Mouse (Mus musculus): Measurements from ENCODE around the gene Sik1. TPM values are rescaled to one million over a fixed set of nuclear protein-coding genes. Genes with fewer than 3 reads are reported as not detected.

Gene Sik1
- polyA plus RNA-seq, 1 experiment from 2014 or later = 8.8 TPM

DNA sequence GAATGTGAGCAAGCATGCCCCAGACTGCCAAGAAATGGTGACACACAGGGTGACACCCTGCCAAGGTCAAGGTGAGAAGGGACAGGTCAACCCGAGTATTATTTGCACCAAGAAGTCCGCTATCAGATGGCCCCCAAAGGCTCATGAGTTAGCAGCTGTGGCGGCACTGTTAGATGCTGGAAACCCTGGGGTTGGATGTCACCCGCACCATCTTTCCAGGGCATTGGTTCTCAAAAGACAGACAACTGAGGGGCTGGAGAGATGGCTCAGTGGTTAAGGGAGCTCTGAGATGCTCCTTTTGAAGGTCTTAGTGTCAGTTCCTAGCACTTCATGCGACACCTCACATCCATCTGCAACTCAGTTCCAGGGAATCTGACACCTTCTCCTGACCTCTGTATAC, 6.1 kb upstream of the Sik1 start:
- Histone ChIP-seq H3K4me2 (replicated peaks) (no peak overlapping the region), H3K9ac (no peak overlapping the region), H3K4me3 (replicated peaks) (no peak overlapping the region), H3K27me3 (replicated peaks) (no peaks in the 10 kb centered on the region), H3K4me1 (replicated peaks) (peaks cover 13% of the 10 kb centered on the region), H3K27ac (no peak overlapping the region), H3K9me3 (no peaks in the 10 kb centered on the region), H3K36me3 (no peaks in the 10 kb centered on the region)
- whole genome bisulfite sequencing = 84% methylated on average over 5 of the region's 5 CpGs
- ATAC-seq = no peak

DNA sequence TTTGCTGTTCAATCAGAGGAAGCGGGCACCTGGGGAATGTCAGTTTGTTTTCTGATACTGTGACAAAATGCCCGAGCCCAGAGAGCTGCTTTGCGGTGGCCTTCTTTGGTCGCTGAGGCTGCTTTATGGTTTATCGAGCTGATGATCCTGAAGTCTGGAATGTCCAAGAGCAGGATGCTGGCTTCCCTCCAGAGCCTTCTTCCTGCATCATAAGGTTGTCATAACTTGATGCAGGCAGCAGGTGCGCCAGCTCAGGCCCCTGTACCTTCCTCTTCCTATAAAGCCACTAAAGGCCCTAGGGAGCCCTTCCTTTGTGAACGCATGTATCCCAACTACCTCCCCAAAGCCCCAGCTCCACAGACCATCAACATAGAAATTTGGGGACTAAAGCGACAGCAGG, 5.3 kb upstream of the Sik1 start:
- no peak overlapping the region for H3K4me3 ChIP-seq (replicated peaks)
- no peak overlapping the region for H3K27ac ChIP-seq
- H3K4me1 ChIP-seq (replicated peaks) = peaks cover 20% of the 10 kb centered on the region
- no peaks in the 10 kb centered on the region for H3K27me3 ChIP-seq (replicated peaks)
- H3K4me2 ChIP-seq (replicated peaks) = no peak overlapping the region
- no peak for ATAC-seq
- WGBS = 88% methylated on average over 8 of the region's 8 CpGs
- no peaks in the 10 kb centered on the region for H3K36me3 ChIP-seq
- no peaks in the 10 kb centered on the region for H3K9me3 ChIP-seq
- H3K9ac ChIP-seq = no peak overlapping the region

DNA sequence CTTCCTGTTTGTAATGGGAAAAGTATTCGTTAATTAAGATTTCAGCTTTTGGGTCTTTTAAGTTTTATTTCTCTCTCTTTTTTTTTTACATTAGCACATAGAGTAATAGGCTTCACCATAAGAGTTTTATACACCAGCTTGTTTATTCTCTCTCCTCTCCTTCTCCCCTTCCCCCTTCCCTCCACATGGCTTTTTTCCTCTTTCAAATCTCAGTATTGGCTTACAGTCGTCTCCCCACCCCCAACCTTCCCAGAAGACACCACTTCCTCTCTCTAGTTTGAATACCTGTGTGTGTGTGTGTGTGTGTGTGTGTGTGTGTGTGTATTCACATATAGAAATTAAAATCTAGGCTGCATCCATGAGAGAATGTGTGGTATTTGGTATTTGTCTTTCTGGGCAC, 3.8 kb upstream of the Sik1 start:
- Histone ChIP-seq H3K9me3 (no peaks in the 10 kb centered on the region), H3K36me3 (no peaks in the 10 kb centered on the region), H3K4me1 (replicated peaks) (peaks cover 14% of the 10 kb centered on the region), H3K9ac (no peak overlapping the region), H3K27me3 (replicated peaks) (no peaks in the 10 kb centered on the region), H3K4me2 (replicated peaks) (no peak overlapping the region), H3K27ac (no peak overlapping the region), H3K4me3 (replicated peaks) (no peak overlapping the region)
- 43% methylated on average over 2 of the region's 2 CpGs for WGBS
- no peak for ATAC-seq

DNA sequence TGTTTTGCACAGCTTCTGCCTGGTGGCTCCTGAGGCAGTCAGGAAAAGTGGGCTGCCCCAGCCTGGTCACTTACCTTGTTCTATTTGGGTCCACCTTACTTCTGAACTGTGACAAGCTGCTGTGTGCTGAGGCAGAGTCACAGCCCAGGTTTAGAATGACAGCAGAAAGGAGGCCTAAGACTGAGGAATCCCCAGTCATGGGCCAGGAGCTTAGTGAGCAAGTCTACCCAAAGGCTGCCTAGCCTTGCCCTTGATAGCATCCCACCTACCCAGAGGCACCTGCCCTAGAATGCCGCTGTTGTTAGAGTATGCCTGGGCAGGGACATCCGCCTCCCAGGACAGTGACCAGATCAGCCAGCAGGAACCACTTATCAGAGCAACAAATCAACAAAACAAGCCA, 3.2 kb upstream of the Sik1 start:
- Histone ChIP-seq H3K4me1 (replicated peaks) (peaks cover 17% of the 10 kb centered on the region), H3K27me3 (replicated peaks) (no peaks in the 10 kb centered on the region), H3K27ac (no peak overlapping the region), H3K9me3 (no peaks in the 10 kb centered on the region), H3K4me2 (replicated peaks) (no peak overlapping the region), H3K4me3 (replicated peaks) (no peak overlapping the region), H3K36me3 (no peaks in the 10 kb centered on the region), H3K9ac (no peak overlapping the region)
- ATAC-seq = no peak
- 80% methylated on average over 2 of the region's 2 CpGs for WGBS

DNA sequence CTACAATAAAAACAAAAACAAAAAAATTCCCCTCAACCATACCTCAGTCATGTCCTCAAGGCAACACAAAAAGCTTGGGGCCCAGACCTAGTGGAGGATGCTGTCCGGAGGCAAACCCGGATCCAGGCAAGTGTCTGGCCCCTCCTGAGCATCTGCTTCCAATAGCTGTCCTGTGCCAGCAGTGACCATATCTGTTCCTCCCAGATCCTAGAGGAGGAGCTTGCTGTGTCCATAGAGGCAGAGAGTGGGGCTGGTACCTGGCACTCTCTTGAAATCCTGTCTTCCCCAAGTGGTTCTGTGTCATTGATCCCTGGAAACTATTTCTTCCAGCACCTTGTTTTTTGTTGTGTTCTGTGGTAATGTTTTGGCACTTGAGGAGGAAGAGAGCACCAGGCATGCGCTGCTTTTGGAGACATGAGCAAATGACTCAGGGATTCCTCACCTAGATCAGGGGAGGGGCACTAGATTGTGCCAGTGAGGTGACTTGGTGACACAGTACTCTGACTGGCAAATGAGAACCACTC, 2.4 kb upstream of the Sik1 start:
- no peak overlapping the region for H3K9ac ChIP-seq
- WGBS = 93% methylated on average over 3 of the region's 3 CpGs
- no peaks in the 10 kb centered on the region for H3K9me3 ChIP-seq
- no peak overlapping the region for H3K4me2 ChIP-seq (replicated peaks)
- no peaks in the 10 kb centered on the region for H3K27me3 ChIP-seq (replicated peaks)
- H3K27ac ChIP-seq = no peak overlapping the region
- H3K36me3 ChIP-seq = no peaks in the 10 kb centered on the region
- H3K4me1 ChIP-seq (replicated peaks) = peaks cover 25% of the 10 kb centered on the region
- H3K4me3 ChIP-seq (replicated peaks) = no peak overlapping the region
- no peak for ATAC-seq

DNA sequence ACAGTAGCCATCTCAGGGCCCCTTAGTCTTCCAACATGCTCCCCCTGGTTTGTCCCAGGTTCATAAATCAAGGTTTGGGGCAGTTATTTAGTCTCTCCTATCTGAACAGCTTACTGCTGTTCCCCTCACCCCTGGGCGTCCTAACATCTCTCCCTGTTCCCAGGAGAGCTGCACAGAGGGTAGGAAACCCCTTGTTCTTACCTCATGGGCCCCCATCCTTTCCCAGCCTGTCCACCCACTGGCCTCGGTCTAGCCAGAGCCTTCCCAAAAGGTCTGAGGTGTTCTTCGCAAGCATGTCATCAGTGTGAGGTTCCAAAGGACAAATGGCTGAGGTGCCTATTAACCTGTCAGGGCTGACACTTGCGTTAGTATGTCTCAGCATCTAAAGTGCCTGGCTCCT, 1.6 kb upstream of the Sik1 start:
- Histone ChIP-seq H3K9ac (no peak overlapping the region), H3K27me3 (replicated peaks) (no peaks in the 10 kb centered on the region), H3K27ac (peak overlapping the region; percentile 90), H3K36me3 (no peaks in the 10 kb centered on the region), H3K4me2 (replicated peaks) (peak overlapping the region; percentile 82; the same call in 1 of the 2 replicates), H3K4me3 (replicated peaks) (no peak overlapping the region), H3K4me1 (replicated peaks) (peaks cover 29% of the 10 kb centered on the region), H3K9me3 (no peaks in the 10 kb centered on the region)
- WGBS = 92% methylated on average over 4 of the region's 4 CpGs
- ATAC-seq = no peak

DNA sequence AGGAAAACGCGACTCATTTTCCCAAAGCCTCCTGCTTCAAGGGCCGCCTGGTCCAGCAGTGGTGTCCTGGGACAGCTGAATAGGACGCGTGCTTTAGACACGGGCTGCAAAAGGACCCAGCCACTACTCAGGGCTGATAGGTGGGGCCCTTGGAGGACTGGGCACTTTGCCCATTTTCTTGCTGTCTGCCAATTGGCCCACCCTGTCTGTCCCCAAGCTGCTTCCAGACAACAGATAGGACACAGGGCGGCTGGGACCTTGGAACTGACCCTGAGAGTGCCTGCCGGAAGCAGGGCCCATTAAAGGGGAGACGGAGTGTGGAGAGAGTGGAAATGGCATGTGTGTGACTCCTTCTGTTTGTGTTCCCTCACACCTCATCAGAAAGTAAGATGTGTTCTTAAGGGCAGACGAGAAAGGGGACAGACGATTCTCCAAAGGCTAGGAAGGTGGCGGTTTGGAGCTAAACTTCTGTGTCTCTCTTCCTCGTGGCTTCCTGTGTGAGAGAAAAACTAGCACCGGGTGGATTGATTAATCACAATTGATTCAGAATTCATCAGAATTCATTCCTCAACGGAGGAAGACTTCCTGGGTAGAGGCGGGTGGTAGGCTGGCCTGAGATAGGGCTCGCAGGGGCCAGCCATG, 1.0 kb upstream of the Sik1 start:
- no peaks in the 10 kb centered on the region for H3K9me3 ChIP-seq
- H3K27ac ChIP-seq = peak overlapping the region; percentile 90
- peak overlapping the region; percentile 89 for H3K4me3 ChIP-seq (replicated peaks)
- no peaks in the 10 kb centered on the region for H3K36me3 ChIP-seq
- WGBS = 22% methylated on average over 17 of the region's 17 CpGs
- H3K9ac ChIP-seq = peak overlapping the region; percentile 55
- H3K4me2 ChIP-seq (replicated peaks) = peak overlapping the region; percentile 82
- H3K27me3 ChIP-seq (replicated peaks) = no peaks in the 10 kb centered on the region
- peak; percentile 60 for ATAC-seq
- H3K4me1 ChIP-seq (replicated peaks) = peaks cover 32% of the 10 kb centered on the region

DNA sequence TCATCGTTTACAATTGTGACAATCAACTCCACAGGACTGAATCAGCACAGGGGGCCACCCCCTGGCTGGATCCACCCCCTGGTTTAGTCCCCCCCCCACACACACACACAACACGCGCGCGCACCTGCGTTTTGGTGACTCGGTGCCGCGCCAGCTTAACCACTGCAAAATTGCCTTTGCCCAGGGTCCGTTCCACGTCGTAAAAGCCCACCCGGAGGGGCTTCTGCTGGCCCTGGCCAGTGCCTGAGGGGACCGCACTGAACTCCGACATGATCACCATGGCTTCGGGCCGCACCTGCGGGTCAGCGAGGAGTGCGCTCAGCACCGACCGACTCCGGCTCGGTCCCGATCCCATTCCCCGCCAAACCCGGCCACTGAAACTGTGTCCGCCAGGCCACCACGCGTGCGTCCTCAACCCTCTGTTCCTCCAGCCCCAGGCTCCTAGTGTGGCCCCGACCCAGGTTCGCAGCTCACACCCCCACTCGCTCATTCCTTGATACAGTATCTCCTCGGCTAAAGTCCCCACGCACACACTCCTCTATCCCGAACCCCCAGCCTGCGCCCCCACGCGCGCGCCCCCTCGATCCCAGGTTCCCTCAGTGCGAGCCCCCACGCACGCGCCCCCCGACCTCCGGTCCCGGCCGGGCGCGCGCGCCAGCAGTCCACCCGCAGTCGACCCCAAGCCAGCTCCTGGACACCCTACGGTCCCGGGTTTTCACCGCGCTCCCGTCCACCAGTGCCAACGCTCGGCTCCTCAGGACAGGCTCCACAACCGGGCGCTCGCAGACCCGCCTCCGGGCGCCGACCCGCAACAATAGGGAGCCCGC, 621 bp downstream of the Sik1 start:
- peak; percentile 61 for ATAC-seq
- under 1% methylated on average over 72 of the region's 73 CpGs for WGBS

DNA sequence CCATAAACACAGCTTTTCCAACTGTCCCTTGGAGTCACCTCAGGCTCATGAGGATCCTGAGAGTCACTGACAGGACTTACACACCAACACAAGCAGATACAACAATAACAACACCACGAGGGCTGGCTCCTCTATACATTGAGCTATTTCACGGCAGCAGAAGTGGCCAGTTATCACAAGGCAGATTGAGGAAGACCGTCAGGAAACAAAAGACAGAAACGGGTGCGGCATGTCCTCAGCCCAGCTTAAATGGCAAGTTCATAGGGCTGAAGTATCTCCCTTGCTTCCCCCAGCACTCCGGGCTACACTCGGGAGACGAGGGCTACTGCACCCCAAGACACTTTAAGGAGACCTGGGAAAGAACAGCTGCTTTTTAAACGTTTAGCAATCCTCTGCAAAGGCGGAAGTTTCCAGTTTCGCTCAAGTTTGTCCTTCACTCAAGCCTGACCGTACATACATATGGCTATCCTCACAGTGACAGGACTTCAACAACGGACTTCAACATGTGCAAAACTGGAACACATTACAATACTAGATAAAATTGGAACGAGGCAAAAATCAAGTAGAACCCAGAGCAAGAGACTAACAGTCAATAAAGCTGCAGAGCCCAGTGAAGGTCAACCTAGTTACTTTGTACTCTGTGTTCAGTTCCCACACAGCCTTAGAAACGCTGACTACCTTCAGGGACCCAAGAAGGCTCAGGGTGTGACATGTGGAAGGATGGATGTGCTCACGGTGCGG, 2.0 kb downstream of the Sik1 start:
- peaks cover 34% of the 10 kb centered on the region for H3K4me1 ChIP-seq (replicated peaks)
- H3K9ac ChIP-seq = peak overlapping the region; percentile 20; the same call in 1 of the 2 replicates
- H3K36me3 ChIP-seq = peaks cover 23% of the 10 kb centered on the region
- H3K27me3 ChIP-seq (replicated peaks) = no peaks in the 10 kb centered on the region
- no peaks in the 10 kb centered on the region for H3K9me3 ChIP-seq
- H3K4me2 ChIP-seq (replicated peaks) = peak overlapping the region; percentile 73
- 41% methylated on average over 17 of the region's 17 CpGs for WGBS
- H3K4me3 ChIP-seq (replicated peaks) = peak overlapping the region; percentile 15; the same call in 1 of the 2 replicates
- ATAC-seq = no peak
- H3K27ac ChIP-seq = no peak overlapping the region

More for the DNA sequence above, 621 bp downstream of the Sik1 start:
- Histone ChIP-seq H3K4me3 (replicated peaks) (peak overlapping the region; percentile 89), H3K36me3 (peaks cover 11% of the 10 kb centered on the region), H3K27me3 (replicated peaks) (no peaks in the 10 kb centered on the region), H3K4me1 (replicated peaks) (peaks cover 34% of the 10 kb centered on the region), H3K4me2 (replicated peaks) (peak overlapping the region; percentile 73), H3K27ac (peak overlapping the region; percentile 38; the same call in 1 of the 2 replicates), H3K9me3 (no peaks in the 10 kb centered on the region), H3K9ac (peak overlapping the region; percentile 88)

DNA sequence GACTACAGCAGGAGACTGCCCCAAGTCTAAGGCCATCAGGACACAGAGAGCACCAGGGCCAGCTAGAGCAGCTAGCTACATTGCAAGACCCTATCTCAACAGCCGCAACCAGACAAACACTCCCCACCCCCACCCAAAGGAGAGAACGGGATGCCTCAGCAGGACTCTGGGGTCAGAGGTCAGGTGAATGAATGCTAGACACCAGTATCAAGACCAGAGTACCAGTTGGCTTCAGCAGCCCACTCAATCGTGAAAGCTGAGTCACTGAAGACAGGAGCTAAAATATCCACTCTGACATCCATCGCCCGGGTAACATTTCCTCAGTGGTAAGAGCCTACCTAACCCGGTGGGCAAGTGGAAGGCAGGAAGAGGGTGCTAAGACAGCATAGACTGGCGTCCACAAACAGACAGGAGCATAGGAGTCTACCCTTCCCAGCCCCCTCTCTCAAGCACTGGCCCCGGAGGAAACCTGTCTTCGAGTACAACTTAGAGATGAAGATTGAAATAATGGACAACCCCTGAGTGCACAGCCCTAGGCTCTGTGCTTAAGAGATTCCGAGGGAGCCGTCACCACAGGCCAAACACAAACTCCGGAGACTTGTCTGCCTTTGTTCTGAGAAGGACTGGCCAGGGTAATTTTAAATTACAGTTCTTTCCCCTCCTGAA, 2.7 kb downstream of the Sik1 start:
- WGBS = 49% methylated on average over 12 of the region's 12 CpGs
- Histone ChIP-seq H3K9ac (peak overlapping the region; percentile 20; the same call in 1 of the 2 replicates), H3K4me2 (replicated peaks) (peak overlapping the region; percentile 73), H3K4me1 (replicated peaks) (peaks cover 34% of the 10 kb centered on the region), H3K27me3 (replicated peaks) (no peaks in the 10 kb centered on the region), H3K9me3 (no peaks in the 10 kb centered on the region), H3K36me3 (peaks cover 30% of the 10 kb centered on the region), H3K4me3 (replicated peaks) (0 out of 2 replicates have a peak overlapping the region, but pooled peaks have one; percentile 15), H3K27ac (no peak overlapping the region)
- no peak for ATAC-seq

DNA sequence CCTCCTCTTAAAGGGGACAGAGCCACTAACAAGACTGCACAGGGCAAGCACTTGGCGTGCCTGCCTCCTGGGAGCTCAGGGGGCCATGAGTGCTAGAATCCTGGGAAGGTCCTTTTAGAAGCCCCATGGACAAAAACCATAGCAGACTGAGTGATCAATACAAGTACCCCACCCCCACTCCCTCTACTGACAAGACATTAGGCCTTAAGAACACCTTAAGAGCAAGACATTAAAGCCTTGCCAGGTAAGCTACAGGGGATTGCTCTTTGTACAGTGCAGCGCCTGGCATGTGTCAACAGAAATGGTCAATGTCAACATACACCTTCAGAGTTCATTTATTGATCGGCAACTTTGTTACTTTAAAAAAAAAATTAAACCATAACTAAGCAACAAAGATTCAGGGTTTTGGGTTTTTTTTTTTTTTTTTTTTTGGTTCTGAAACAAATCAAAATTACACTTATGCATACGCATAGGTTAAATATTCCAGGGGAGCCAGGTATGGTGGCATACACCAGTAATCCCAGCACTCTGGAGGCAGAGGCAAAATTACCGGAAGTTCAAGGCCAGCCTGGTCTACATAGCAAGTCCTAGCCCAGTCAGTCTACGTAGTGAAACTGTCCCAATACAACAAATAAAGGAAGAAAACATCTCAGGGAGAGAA, 3.7 kb downstream of the Sik1 start:
- ATAC-seq = no peak
- Histone ChIP-seq H3K4me1 (replicated peaks) (peaks cover 29% of the 10 kb centered on the region), H3K9ac (no peak overlapping the region), H3K36me3 (peaks cover 39% of the 10 kb centered on the region), H3K27me3 (replicated peaks) (no peaks in the 10 kb centered on the region), H3K9me3 (no peaks in the 10 kb centered on the region), H3K4me3 (replicated peaks) (no peak overlapping the region), H3K27ac (no peak overlapping the region), H3K4me2 (replicated peaks) (no peak overlapping the region)
- WGBS = 82% methylated on average over 6 of the region's 6 CpGs

Data from intestine, embryonic 15.5 days (tissue).